Mouse (Mus musculus): Measurements from ENCODE around the gene Rspry1.
A peak's percentile ranks its signal among the peaks of the same experiment; 100 is the strongest.

Rspry1 gene

GRCm38 (mm10) chr8:94601607-94602385, at the start of gene Rspry1, which contains the start of gene Fam192a:
Rspry1 (plus strand) TSS chr8:94601937.
Fam192a (minus strand) TSS chr8:94601997.
- H3K27me3 ChIP-seq (ENCODE audit: insufficient read depth, low read length), result 0 out of 2 replicates have a peak, but pooled peaks cover 3% of the 10 kb centered on the region
- peaks cover 37% of the 10 kb centered on the region for H3K4me1 ChIP-seq (replicated peaks; ENCODE audit: low read depth, low read length)
- TF ChIP-seq CTCF (conservative IDR thresholded peaks at IDR 0.05; ENCODE audit: low read length) (no peak), POU5F1 (IDR thresholded peaks at IDR 0.05; ENCODE audit: borderline replicate concordance, low read length) (no peak), NANOG (IDR thresholded peaks at IDR 0.05; ENCODE audit: borderline replicate concordance, low read length) (no peak)
- H3K36me3 ChIP-seq (ENCODE audit: insufficient read depth, low read length), result 0 out of 2 replicates have a peak, but pooled peaks cover 7% of the 10 kb centered on the region
- no peaks in the 10 kb centered on the region for H3K9me3 ChIP-seq (ENCODE audit: low read length)
- H3K4me3 ChIP-seq (replicated peaks; ENCODE audit: low read length), result peak within 1 kb of the TSS; percentile 98

DNA sequence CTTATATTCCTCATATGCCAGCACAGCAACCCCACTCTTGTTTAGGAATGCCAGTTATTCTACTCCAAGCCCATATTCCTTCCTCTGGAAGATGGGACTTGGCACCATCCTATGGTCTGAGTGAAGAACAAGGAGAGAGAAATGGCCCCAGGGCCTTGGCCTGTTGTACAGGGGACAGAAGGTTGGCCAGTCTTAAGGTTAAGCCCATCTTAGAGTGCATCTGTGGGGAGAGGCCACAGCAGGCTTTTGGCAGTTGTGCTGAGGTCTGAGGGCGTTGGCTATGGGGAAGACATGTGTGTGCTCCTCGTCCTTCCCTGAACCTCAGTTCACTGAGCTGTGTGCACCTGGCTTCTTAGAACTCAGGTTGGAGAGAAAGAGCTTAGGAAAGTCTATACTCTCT, 49.0 kb upstream of the Rspry1 start:
- Histone ChIP-seq H3K9me3 (ENCODE audit: low read length) (no peaks in the 10 kb centered on the region), H3K27me3 (ENCODE audit: insufficient read depth, low read length) (peaks cover 4% of the 10 kb centered on the region), H3K4me1 (replicated peaks; ENCODE audit: low read depth, low read length) (peaks cover 13% of the 10 kb centered on the region), H3K4me3 (replicated peaks; ENCODE audit: low read length) (no peak overlapping the region), H3K36me3 (ENCODE audit: insufficient read depth, low read length) (no peaks in the 10 kb centered on the region)
- TF ChIP-seq NANOG (IDR thresholded peaks at IDR 0.05; ENCODE audit: borderline replicate concordance, low read length) (no peak), CTCF (conservative IDR thresholded peaks at IDR 0.05; ENCODE audit: low read length) (no peak), POU5F1 (IDR thresholded peaks at IDR 0.05; ENCODE audit: borderline replicate concordance, low read length) (no peak)

- TF ChIP-seq POU5F1 (IDR thresholded peaks at IDR 0.05; ENCODE audit: borderline replicate concordance, low read length) (no peak), NANOG (IDR thresholded peaks at IDR 0.05; ENCODE audit: borderline replicate concordance, low read length) (no peak), CTCF (conservative IDR thresholded peaks at IDR 0.05; ENCODE audit: low read length) (no peak)
- Histone ChIP-seq H3K4me3 (replicated peaks; ENCODE audit: low read length) (no peak overlapping the region), H3K27me3 (ENCODE audit: insufficient read depth, low read length) (peaks cover 6% of the 10 kb centered on the region), H3K36me3 (ENCODE audit: insufficient read depth, low read length) (no peaks in the 10 kb centered on the region), H3K4me1 (replicated peaks; ENCODE audit: low read depth, low read length) (no peaks in the 10 kb centered on the region), H3K9me3 (ENCODE audit: low read length) (no peaks in the 10 kb centered on the region)
Measured at GRCm38 (mm10) chr8:94557281-94557680, 44.5 kb upstream of the Rspry1 start.

- no peaks in the 10 kb centered on the region for H3K9me3 ChIP-seq (ENCODE audit: low read length)
- peaks cover 5% of the 10 kb centered on the region; the same call in 1 of the 2 replicates for H3K4me1 ChIP-seq (replicated peaks; ENCODE audit: low read depth, low read length)
- H3K4me3 ChIP-seq (replicated peaks; ENCODE audit: low read length), result no peak overlapping the region
- H3K27me3 ChIP-seq (ENCODE audit: insufficient read depth, low read length), result peaks cover 3% of the 10 kb centered on the region
- no peaks in the 10 kb centered on the region for H3K36me3 ChIP-seq (ENCODE audit: insufficient read depth, low read length)
- TF ChIP-seq POU5F1 (IDR thresholded peaks at IDR 0.05; ENCODE audit: borderline replicate concordance, low read length) (no peak), CTCF (conservative IDR thresholded peaks at IDR 0.05; ENCODE audit: low read length) (no peak), NANOG (IDR thresholded peaks at IDR 0.05; ENCODE audit: borderline replicate concordance, low read length) (no peak)
Measured at GRCm38 (mm10) chr8:94561256-94561655, 40.5 kb upstream of the Rspry1 start.

GRCm38 (mm10) chr8:94564421-94564820, 37.3 kb upstream of the Rspry1 start:
- Histone ChIP-seq H3K4me1 (replicated peaks; ENCODE audit: low read depth, low read length) (peaks cover 24% of the 10 kb centered on the region), H3K9me3 (ENCODE audit: low read length) (no peaks in the 10 kb centered on the region), H3K4me3 (replicated peaks; ENCODE audit: low read length) (no peak overlapping the region), H3K27me3 (ENCODE audit: insufficient read depth, low read length) (peaks cover 3% of the 10 kb centered on the region; the same call in 1 of the 2 replicates), H3K36me3 (ENCODE audit: insufficient read depth, low read length) (no peaks in the 10 kb centered on the region)
- no peak for TF ChIP-seq CTCF (conservative IDR thresholded peaks at IDR 0.05; ENCODE audit: low read length)
- no peak for TF ChIP-seq POU5F1 (IDR thresholded peaks at IDR 0.05; ENCODE audit: borderline replicate concordance, low read length)
- TF ChIP-seq NANOG (IDR thresholded peaks at IDR 0.05; ENCODE audit: borderline replicate concordance, low read length), result no peak

DNA sequence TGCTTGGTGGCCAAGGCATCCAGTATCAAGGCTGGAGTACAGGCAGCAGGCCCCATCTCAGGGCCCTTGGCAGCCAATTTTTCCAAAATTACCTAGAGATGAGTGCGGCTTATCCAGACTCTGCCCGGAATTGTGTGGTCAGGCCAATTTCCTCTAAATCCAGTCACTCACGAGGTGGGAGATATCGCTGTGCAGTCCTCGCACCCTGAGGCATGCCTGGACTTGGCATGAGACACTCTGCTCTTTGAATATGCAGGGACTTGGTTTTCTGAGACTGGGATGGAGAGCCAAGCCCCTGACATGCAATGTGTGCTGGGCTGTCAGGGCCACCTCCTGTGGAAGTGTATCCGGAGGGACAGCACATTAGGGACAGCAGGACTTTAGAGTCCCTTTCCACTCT, 35.7 kb upstream of the Rspry1 start:
- TF ChIP-seq POU5F1 (IDR thresholded peaks at IDR 0.05; ENCODE audit: borderline replicate concordance, low read length) (no peak), CTCF (conservative IDR thresholded peaks at IDR 0.05; ENCODE audit: low read length) (no peak), NANOG (IDR thresholded peaks at IDR 0.05; ENCODE audit: borderline replicate concordance, low read length) (no peak)
- Histone ChIP-seq H3K4me3 (replicated peaks; ENCODE audit: low read length) (no peak overlapping the region), H3K36me3 (ENCODE audit: insufficient read depth, low read length) (no peaks in the 10 kb centered on the region), H3K27me3 (ENCODE audit: insufficient read depth, low read length) (peaks cover 3% of the 10 kb centered on the region; the same call in 1 of the 2 replicates), H3K9me3 (ENCODE audit: low read length) (no peaks in the 10 kb centered on the region), H3K4me1 (replicated peaks; ENCODE audit: low read depth, low read length) (peaks cover 31% of the 10 kb centered on the region)

- Histone ChIP-seq H3K4me3 (replicated peaks; ENCODE audit: low read length) (no peak overlapping the region), H3K36me3 (ENCODE audit: insufficient read depth, low read length) (no peaks in the 10 kb centered on the region), H3K27me3 (ENCODE audit: insufficient read depth, low read length) (peaks cover 3% of the 10 kb centered on the region; the same call in 1 of the 2 replicates), H3K4me1 (replicated peaks; ENCODE audit: low read depth, low read length) (peaks cover 31% of the 10 kb centered on the region), H3K9me3 (ENCODE audit: low read length) (no peaks in the 10 kb centered on the region)
- TF ChIP-seq NANOG (IDR thresholded peaks at IDR 0.05; ENCODE audit: borderline replicate concordance, low read length), result no peak
- no peak for TF ChIP-seq POU5F1 (IDR thresholded peaks at IDR 0.05; ENCODE audit: borderline replicate concordance, low read length)
- no peak for TF ChIP-seq CTCF (conservative IDR thresholded peaks at IDR 0.05; ENCODE audit: low read length)
Measured at GRCm38 (mm10) chr8:94566446-94567158, 35.1 kb upstream of the Rspry1 start.

DNA sequence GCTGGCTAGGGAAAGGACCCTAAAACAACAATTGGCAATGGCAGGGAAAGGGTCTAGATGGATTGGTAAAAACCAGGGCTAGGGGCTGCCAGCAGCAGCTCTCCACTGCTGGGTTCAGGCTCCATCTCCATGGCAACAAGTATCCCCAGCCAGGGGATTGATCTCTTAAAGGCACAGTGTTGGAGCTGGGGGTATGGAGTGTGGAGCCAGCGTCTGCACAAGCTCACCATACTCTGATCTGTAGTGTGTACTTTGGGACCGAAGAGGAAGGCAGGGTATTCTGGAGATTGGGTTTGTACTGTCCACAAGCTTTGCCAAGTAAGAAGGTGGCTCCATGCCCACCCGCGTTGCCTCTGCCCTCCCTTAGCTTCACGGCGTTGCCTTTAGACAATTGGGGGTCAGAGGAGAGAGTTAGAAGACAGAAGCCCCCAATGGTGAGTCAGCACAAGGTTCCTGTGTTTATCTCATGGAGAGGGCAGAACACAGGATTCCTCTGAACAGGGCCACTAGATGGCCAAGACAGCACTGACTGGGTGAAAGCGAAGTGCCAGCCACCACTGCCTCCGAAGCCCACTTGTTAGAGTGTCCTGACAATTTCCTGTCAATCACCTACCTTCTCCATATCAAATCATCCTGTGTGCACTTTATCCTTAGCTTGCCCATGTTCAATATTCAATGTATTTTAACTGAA, 34.4 kb upstream of the Rspry1 start:
- TF ChIP-seq NANOG (IDR thresholded peaks at IDR 0.05; ENCODE audit: borderline replicate concordance, low read length) (no peak), CTCF (conservative IDR thresholded peaks at IDR 0.05; ENCODE audit: low read length) (no peak), POU5F1 (IDR thresholded peaks at IDR 0.05; ENCODE audit: borderline replicate concordance, low read length) (no peak)
- Histone ChIP-seq H3K4me3 (replicated peaks; ENCODE audit: low read length) (no peak overlapping the region), H3K36me3 (ENCODE audit: insufficient read depth, low read length) (no peaks in the 10 kb centered on the region), H3K9me3 (ENCODE audit: low read length) (no peaks in the 10 kb centered on the region), H3K27me3 (ENCODE audit: insufficient read depth, low read length) (peaks cover 1% of the 10 kb centered on the region; the same call in 1 of the 2 replicates), H3K4me1 (replicated peaks; ENCODE audit: low read depth, low read length) (peaks cover 31% of the 10 kb centered on the region)
